Mouse (Mus musculus) megakaryocyte progenitor cell, adult 5-6 weeks (primary cell): ENCODE results near the gene Enoph1. TPM values are rescaled to one million over a fixed set of nuclear protein-coding genes. Genes with fewer than 3 reads are reported as not detected.
A peak's percentile ranks its signal among the peaks of the same experiment; 100 is the strongest.

Experiments used
- ATAC-seq: replicated peaks from 2 replicates; pipeline ENCODE4 v1.8.0; 2016; ENCODE audit warnings: mild to moderate bottlenecking, moderate TSS enrichment, inconsistent platforms; ENCODE audit not compliant: poor library complexity
- total RNA-seq, 2 experiments: library from RNA; stranded (forward) in 1 of 2; stranded (reverse) in 1 of 2; fragments of 157-497, 149-512 nt in 1 of 2; fragments of 200-1000 nt in 1 of 2; gene quantifications; 2 replicates each; pipeline versions ENCODE4 v1.2.3 to v1.2.4; 2015 to 2017

Enoph1 gene
- total RNA-seq, 2 experiments from 2014 or later = 45.9 to 46.5 TPM

DNA sequence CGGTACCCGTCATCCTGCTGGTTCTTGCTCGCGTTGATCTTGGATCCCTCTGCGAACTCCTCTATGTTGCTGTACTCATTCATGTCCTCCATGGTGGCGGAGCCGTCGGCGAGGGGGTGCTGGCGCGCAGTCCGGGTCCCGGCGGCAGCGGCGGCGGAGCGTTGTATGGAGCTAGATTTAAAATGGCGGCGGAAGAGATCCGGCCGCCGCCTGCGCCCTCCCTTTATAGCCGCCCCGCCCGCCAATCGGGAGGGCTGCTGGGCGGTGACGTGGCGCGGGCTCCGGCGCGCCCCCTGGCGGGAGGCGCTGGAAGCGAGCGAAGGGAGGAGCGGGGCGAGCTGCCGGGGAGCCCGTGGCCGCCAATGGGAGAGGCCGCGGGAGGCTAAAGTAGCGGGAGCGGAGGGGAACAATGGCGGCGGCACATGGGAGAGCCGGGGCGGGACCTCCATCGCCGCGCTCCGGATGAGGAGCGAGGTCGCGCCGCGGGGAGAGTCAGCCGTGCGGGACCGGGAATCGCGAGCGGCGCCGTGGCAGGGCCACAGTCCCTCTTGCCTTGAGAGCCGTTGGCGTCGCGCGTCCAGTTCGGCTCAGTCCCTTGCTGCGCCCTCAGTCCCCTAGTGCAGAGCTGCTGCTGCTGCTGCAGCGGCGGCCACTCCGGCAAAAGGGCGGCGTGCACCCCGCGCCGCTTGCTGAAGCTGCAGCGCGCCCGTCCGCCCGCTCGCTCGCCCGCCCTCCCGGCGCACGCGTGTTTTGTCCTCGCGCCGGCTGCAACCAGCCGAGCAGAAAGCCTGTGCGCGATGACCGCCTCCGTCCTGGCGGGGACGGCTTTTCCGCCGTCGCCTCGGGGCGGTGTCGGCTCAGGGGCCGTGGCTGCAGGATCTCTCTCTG, 827 bp upstream of the Enoph1 start:
- peak; percentile 65 for ATAC-seq

- peak; percentile 8 for ATAC-seq
These were observed 548 bp downstream of the Enoph1 start for GRCm38 (mm10) chr5:100040281-100040784.

- ATAC-seq = no peak
These were observed 1.5 kb downstream of the Enoph1 start for GRCm38 (mm10) chr5:100041272-100041671.

DNA sequence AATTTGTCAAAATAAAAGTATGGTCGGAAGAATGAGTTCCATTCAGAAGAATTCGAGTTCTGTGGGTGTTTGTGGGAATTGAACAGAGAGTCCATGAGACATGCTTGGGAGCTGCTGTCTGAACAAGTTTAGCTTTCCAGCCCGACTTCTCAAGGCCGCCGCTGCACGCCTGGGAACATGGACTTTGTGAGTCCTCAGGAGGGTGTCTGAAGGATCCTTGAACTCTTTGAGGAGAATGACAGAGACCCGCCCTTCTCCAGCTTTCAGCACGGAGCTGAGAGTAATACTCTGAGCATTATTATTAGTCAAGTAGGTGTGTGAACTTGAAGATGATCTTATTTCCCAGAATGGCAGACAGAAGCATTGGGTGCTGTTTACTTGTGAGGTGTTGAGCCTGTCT, 2.7 kb downstream of the Enoph1 start:
- no peak for ATAC-seq

DNA sequence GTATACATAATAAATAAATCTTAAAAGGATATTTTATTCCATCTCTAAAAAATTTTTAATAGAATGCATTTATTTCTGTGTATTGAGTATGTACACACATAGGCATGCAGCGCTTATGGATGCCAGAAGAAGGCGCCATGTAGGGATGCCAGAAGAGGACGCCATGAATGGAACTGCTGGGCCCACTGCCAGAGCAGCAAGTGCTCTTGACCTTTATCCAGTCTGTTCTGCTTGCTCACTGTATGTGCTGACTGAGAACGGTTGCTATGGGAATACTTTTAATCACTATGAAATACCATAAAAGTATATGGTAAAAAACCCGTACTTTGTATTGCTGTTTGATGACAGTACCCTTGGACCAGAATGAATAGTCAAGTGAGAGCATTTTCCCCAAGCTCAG, 3.6 kb downstream of the Enoph1 start:
- ATAC-seq = no peak

DNA sequence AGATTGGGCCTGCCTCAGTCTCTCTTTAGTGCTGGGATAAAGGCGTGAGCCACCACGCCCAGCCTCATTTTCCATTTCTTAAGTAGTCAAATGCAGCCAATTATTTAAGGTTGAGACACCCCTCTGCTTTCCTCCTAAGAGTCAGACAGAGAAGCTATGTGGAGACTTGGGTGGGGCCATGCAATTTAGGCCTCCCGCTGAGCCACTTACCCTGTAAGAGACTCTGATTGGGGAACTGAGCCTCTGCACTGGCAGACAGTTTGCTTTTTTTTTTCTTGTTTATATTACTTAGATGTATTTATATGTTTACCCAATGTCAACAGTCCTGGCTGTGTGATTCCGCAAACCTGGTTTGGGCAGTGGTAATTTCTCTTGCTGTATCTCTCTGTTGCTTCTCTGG, 4.2 kb downstream of the Enoph1 start:
- ATAC-seq = no peak

DNA sequence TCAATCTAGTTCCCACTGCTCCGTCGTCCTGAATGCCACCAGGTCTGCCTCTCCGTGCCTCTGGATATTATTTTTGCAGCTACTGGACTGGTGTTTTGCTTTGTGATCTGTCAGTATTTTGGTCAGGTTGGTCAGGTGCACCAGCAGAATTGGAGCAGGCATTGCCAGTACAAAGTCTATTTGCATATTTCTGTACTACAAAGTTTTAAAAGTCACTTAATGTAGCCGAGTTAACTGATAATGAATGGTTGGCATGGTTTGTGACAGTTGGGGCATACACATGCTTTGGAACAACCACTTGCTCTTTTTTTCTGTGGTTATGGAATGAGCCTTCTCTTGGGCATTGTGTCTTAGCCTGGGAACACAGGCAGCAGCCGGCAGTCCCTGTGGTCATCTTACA, 4.8 kb downstream of the Enoph1 start:
- no peak for ATAC-seq

DNA sequence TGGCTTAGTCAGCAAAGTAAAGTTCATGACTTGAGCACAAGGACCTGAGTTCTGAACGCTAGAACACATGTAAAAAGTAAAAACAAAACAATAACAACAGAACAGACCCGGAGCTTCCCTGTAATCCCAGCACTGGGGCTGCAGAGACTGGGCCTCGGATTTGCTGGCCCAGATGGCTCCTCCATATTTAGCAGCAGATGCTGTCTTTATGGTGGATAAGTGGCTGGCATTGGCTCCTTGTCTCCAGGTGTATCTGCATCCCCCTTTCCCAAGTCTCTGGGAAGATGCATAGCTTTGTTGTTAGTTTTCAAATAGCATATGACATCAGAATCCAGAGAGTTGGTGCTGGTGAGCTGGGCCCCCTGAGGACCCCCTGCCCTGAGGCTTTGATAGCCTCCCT, 6.3 kb downstream of the Enoph1 start:
- ATAC-seq = no peak

DNA sequence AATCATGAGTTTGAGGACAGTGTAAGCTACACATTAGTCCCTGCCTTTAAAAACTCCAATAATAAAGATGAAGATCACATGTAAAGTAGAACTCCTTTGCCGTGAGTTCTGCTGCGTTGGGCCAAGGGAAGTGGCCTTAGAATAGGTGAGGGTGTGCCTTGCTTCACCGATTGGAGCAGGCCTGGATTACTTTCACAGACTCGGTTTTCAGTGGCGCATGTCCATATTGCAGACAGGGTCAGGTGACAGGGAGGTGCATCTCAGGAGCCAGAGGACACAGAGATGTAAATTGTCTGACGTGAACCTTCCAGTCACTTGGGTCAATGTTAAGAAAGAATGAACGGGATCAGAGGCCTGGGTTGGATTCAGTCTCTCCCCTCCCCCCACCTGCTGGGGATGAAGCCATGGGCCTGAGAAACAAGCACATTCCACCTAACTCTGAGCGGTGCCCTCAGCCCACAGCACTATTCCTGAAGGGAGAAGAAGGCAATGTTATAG, 7.4 kb downstream of the Enoph1 start:
- ATAC-seq = no peak

DNA sequence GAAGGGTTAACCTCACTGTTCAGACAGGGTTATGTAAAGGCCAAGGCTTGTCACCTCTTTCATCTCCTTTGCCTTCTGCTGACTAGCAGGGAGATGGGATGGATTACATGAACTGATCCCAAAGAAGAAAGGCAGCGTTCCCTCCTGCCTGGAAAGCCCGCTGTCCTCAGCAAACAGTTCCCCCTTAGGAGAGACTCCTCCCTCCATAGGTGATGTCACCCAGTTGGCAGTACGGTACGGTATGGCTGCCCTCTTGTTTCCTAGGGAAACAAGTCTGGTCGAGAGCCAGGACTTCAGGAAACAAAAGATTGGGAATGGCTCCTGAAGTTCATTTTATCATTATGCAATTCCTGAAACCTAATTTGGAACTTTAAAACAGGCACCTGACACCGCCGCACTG, 8.1 kb downstream of the Enoph1 start:
- no peak for ATAC-seq

GRCm38 (mm10) chr5:100049904-100050303, 10.1 kb downstream of the Enoph1 start:
- peak; percentile 13; the same call in 1 of the 2 replicates for ATAC-seq

DNA sequence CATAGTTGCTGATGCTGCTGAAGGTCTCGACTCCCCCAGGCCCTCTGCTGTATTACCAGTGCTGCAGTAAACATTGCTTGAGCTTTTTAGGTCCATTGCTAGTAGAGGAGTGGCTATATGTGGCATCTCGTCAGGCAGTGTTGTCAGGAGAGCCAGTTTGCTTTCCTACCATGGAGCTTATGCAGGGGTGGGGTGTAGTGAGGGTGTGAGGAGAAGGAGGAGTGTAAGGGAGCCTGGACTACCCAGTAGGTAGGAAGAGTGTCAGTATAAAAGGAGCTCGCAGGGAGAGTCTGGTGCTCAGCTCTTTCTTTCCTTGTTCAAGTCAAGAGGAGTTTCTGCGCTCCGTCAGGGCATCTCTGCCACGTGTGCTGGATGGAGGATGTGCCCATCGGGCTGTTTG, 12.9 kb downstream of the Enoph1 start:
- ATAC-seq = no peak

DNA sequence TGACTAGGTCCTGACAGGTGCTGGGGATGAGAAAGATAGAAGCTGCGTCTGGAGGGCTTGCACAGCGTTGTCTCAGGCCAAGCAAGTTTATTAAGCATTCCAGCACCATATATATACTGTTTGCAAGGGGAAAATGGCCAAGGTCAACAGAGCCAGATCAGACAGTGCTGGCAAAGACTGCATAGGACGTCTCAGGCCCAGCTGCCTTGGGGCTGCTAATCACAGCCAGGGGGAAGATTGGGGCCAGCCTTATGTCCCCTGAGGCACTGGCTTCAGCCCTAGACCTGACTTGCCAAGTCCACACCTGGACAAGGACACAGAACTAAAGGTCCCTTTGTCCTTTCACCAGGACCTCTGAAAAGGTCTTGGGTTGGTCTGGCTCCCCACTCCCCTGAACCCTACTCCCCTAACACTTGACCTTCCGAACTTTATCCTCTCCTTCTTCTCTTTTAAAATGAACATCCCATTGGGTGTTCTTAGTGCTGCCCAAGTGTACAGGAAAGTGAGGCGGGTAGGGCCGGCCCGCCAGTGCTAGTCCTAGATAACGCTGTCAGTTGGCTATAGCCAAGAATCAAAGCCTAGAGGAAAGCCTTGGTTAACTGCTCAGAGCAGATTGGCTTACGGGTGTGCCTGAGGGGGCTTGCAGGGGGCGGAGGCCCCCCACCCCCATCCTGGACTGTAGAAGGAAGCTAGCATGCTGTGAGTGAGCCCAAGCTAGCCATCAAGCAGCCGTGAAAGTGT, 15.2 kb downstream of the Enoph1 start:
- ATAC-seq = peak; percentile 84

DNA sequence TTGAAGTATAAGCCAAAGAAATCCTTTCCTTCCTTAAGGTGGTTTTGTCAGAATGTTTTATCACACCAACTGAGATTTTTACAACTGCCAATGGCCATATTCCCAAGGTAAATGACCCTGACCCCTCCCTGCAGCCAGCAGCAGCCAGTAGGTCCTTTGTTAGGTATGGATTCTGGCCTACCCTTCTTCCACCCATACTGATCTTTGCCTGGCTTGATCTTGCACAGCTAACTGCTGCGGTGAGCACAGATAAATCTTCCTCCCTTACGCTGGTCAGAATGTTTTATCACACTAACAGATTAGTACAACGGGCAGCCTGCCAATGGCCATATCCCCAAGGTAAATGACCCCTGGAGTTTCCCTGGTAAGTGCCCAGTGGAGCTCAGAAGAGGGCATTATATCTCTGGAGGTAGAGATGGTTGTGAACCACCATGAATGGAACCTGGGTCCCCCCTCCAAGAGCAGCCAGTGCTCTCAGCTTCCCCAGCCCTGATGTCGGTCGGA, 16.1 kb downstream of the Enoph1 start:
- ATAC-seq = no peak

DNA sequence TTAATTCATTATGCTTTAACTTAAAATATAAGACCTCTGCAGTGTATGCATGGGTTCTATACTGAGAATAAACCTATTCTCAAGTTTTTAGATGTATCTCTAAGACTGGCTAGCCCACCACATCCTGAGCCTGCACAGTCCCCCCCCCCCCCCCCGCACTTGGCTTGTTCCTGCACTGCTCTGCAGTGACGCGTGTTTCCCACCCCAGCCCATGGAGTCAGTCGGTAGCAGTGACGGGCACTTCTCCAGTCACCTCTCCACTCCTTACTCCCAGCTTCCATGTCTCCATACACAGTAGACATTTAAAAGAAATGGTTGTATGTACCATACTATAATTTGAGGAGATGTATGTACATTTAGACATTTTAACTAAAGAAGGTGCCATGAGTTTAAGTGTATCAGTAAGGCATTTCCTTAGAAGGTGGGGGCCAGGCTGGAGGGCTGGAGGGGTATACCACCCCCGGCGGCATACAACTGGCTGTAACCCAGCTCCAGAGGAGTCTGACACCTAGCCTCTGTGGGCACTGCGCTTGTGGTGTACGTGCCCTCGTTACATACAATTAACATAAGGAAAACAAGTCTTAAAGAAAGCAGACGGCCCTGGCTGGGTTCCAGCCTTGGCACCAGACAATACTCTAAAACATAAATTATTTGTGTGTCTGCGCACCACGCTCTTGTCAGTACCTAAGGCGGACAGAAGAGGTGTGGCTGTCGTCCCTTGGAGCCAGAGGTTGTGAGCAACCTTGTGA, 17.9 kb downstream of the Enoph1 start:
- no peak for ATAC-seq

DNA sequence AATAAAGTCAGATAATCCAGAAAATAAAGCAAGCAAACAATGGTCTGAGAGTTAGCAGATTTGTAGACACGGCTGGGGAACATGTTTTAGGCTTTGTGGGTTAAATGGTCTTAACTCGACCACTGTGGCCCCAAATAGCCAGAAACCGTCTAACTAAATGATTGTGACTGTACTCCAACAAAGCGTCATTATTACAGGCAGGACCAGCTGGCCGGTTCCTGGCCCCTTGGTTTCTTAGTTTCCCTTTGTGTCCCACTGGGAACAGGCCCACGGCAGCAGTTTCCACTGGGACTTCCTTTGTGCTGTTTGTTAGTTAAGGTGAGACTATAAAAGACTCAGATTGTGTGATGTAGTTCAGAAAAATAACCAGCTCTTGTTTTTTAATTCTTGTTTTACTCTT, 18.9 kb downstream of the Enoph1 start:
- no peak for ATAC-seq

DNA sequence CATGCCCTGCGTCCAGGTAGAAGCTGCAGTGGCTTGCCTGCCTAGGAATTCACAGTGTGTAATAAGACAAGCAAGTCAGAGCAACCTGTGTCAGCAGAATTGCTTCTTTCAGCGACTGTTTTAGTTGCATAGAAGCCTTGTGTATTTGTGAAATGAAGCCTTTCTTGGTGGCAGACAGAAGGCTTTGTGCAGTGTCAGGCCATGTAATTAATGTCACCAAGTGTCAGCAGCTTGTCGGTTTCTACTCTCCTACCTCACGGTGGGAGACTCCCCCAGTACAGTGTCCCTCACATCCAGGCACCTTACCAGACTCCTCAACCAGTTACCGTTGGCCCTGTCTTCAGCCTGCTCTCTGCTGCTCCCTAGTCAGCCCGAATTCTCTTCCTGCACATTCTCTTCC, 19.5 kb downstream of the Enoph1 start:
- no peak for ATAC-seq

DNA sequence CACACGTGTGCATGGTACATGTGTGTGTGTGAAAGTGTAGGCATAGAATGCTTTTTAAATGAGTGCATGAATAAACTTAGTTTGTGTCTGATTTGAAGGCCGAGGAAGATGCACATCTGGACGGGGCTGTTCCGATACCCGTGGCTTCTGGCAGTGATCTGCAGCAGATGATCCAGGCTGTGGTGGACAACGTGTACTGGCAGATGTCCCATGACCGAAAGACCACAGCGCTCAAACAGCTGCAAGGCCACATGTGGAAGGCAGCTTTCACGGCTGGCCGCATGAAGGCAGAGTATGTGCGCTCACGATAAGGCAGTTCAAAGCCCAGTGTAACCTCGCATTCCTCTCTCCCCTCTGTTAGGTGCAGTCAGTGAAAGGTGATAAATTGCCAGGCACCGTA, 21.1 kb downstream of the Enoph1 start:
- ATAC-seq = no peak

GRCm38 (mm10) chr5:100067579-100067978, 27.8 kb downstream of the Enoph1 start:
- ATAC-seq = no peak

- no peak for ATAC-seq
These were observed 29.7 kb downstream of the Enoph1 start for GRCm38 (mm10) chr5:100069526-100069925.

GRCm38 (mm10) chr5:100070255-100070654, 30.5 kb downstream of the Enoph1 start:
- ATAC-seq = peak; percentile 99
